Comparison of ENCODE assay signal across 15 mouse cellular contexts in genomic region chr2:122855354-122855753, GRCm38 (mm10).
"Had no signal": no experiment of that assay in that cellular context is flagged by ENCODE, and none has a peak within 500 bp of the region (broad histone marks: within the 10 kb centered on the region; RNA-seq: fewer than 3 reads in every experiment).

No protein-coding gene starts in this region.

- H3K27me3 ChIP-seq: limb, embryonic 12.5 days; liver, embryonic 13.5 days; lung, embryonic 15.5 days; midbrain, embryonic 12.5 days; neural tube, embryonic 13.5 days had no signal

- H3K9me3 ChIP-seq: limb, embryonic 12.5 days; liver, embryonic 13.5 days; lung, embryonic 15.5 days; midbrain, embryonic 12.5 days; neural tube, embryonic 13.5 days had no signal

- H3K4me1 ChIP-seq: limb, embryonic 12.5 days; liver, embryonic 13.5 days; lung, embryonic 15.5 days had no signal

- H3K4me3 ChIP-seq: layer of hippocampus, adult 2 months; limb, embryonic 12.5 days; liver, embryonic 13.5 days; lung, embryonic 15.5 days; midbrain, embryonic 12.5 days; neural tube, embryonic 13.5 days had no signal

- H3K36me3 ChIP-seq: limb, embryonic 12.5 days; liver, embryonic 13.5 days; lung, embryonic 15.5 days; midbrain, embryonic 12.5 days; neural tube, embryonic 13.5 days had no signal

- ATAC-seq: liver, postnatal 0 days had no signal

- H3K4me2 ChIP-seq: limb, embryonic 12.5 days; liver, embryonic 13.5 days; lung, embryonic 15.5 days; midbrain, embryonic 12.5 days; neural tube, embryonic 13.5 days had no signal

- H3K27ac ChIP-seq: layer of hippocampus, adult 2 months; limb, embryonic 12.5 days; liver, embryonic 13.5 days; lung, embryonic 15.5 days; macrophage; neural tube, embryonic 13.5 days had no signal

- H3K9ac ChIP-seq: limb, embryonic 12.5 days; liver, embryonic 13.5 days; liver, postnatal 0 days; lung, embryonic 15.5 days; midbrain, embryonic 12.5 days; neural tube, embryonic 13.5 days had no signal

- DNase-seq: kidney, postnatal 10 days; kidney, postnatal 4 days; liver; liver, embryonic 13.5 days; liver, postnatal 0 days; lung, postnatal 14 days; retina, postnatal 1 day; right cerebral cortex, postnatal 14 days; thymus, postnatal 36 days had no signal
